Mouse (Mus musculus) liver, embryonic 12.5 days (tissue): ENCODE results near the gene Prkch. TPM values are rescaled to one million over a fixed set of nuclear protein-coding genes. Genes with fewer than 3 reads are reported as not detected.

ENCODE experiments used
- ATAC-seq: fragments of 200-750 bp; cut with Nextera tagmentation; 2 replicates; pipeline ENCODE4 v1.8.0; 2017; ENCODE audit warnings: moderate number of reproducible peaks, mild to moderate bottlenecking, moderate library complexity
- H3K27ac ChIP-seq: fragments of 300-500 bp; sonication (generic); 2 replicates; pipeline ENCODE4 v1.5.1; 2016; ENCODE audit warnings: mild to moderate bottlenecking
- H3K27me3 ChIP-seq: fragments of 300-500 bp; sonication (generic); replicated peaks from 2 replicates; pipeline ENCODE4 v1.6.1; 2016; ENCODE audit warnings: mild to moderate bottlenecking, moderate library complexity
- H3K36me3 ChIP-seq: fragments of 300-500 bp; sonication (generic); 2 replicates; pipeline ENCODE4 v1.6.1; 2016; ENCODE audit warnings: mild to moderate bottlenecking, moderate library complexity
- H3K4me1 ChIP-seq: fragments of 300-500 bp; sonication (generic); 2 replicates; pipeline ENCODE4 v1.6.1; 2016
- H3K4me2 ChIP-seq: fragments of 300-500 bp; sonication (generic); 2 replicates; pipeline ENCODE4 v1.6.1; 2016; ENCODE audit warnings: mild to moderate bottlenecking, moderate library complexity
- H3K4me3 ChIP-seq: fragments of 300-500 bp; sonication (generic); 2 replicates; pipeline ENCODE4 v1.5.1; 2016; ENCODE audit warnings: mild to moderate bottlenecking, moderate library complexity
- H3K9ac ChIP-seq: fragments of 300-500 bp; sonication (generic); 2 replicates; pipeline ENCODE4 v1.6.1; 2016; ENCODE audit warnings: mild to moderate bottlenecking, moderate library complexity
- H3K9me3 ChIP-seq: fragments of 300-500 bp; sonication (generic); replicated peaks from 2 replicates; pipeline ENCODE4 v1.6.1; 2016; ENCODE audit warnings: mild to moderate bottlenecking, moderate library complexity
- WGBS: fragments of 180-500 bp; shearing (Covaris S2); methylation state at CpG from one replicate; pipeline ENCODE4 v1.1.7; 2016; ENCODE audit not compliant: insufficient replicate concordance; 5-methylcytosine and 5-hydroxymethylcytosine counted together
- polyA plus RNA-seq: library from polyadenylated mRNA; unstranded; fragments of >200 nt; fragmentation: Nextera tagmentation; extraction: Ambion mirVana; gene quantifications from 2 replicates; pipeline ENCODE4 v1.2.1, GENCODE M21; 2016

Gene Prkch
- polyA plus RNA-seq, 1 experiment from 2014 or later, result 4.8 TPM

GRCm38 (mm10) chr12:73705097-73705690 is 120.6 kb downstream of the Prkch start:
- ATAC-seq, result no peak

GRCm38 (mm10) chr12:73708498-73708897 is 123.9 kb downstream of the Prkch start:
- no peak for ATAC-seq
- Histone ChIP-seq H3K9me3 (no peaks in the 10 kb centered on the region), H3K27me3 (no peaks in the 10 kb centered on the region; the same call in 1 of the 2 replicates), H3K4me1 (no peaks in the 10 kb centered on the region), H3K4me3 (no peak overlapping the region), H3K9ac (no peak overlapping the region), H3K4me2 (no peak overlapping the region), H3K36me3 (no peaks in the 10 kb centered on the region), H3K27ac (no peak overlapping the region)
- 51% methylated on average over 5 of the region's 5 CpGs for WGBS

More at GRCm38 (mm10) chr12:73705097-73705690, 120.6 kb downstream of the Prkch start:
- no peak overlapping the region for H3K9ac ChIP-seq
- H3K27me3 ChIP-seq, result no peaks in the 10 kb centered on the region
- H3K36me3 ChIP-seq, result no peaks in the 10 kb centered on the region
- WGBS, result 42% methylated on average over 7 of the region's 7 CpGs
- H3K27ac ChIP-seq, result no peak overlapping the region
- H3K4me1 ChIP-seq, result no peaks in the 10 kb centered on the region
- H3K4me3 ChIP-seq, result no peak overlapping the region
- no peaks in the 10 kb centered on the region for H3K9me3 ChIP-seq
- H3K4me2 ChIP-seq, result no peak overlapping the region

- Histone ChIP-seq H3K9ac (no peak overlapping the region), H3K27ac (no peak overlapping the region), H3K27me3 (no peaks in the 10 kb centered on the region; the same call in 1 of the 2 replicates), H3K4me1 (no peaks in the 10 kb centered on the region), H3K4me3 (no peak overlapping the region), H3K4me2 (no peak overlapping the region), H3K36me3 (no peaks in the 10 kb centered on the region), H3K9me3 (no peaks in the 10 kb centered on the region)
- ATAC-seq, result no peak
- WGBS, result 25% methylated on average over 8 of the region's 8 CpGs
Measured at GRCm38 (mm10) chr12:73708920-73709319, 124.3 kb downstream of the Prkch start.

- WGBS, result 61% methylated on average over 5 of the region's 5 CpGs
- no peaks in the 10 kb centered on the region; the same call in 1 of the 2 replicates for H3K27me3 ChIP-seq
- no peaks in the 10 kb centered on the region for H3K9me3 ChIP-seq
- no peak overlapping the region for H3K4me2 ChIP-seq
- no peak overlapping the region for H3K4me3 ChIP-seq
- H3K27ac ChIP-seq, result no peak overlapping the region
- ATAC-seq, result no peak
- H3K4me1 ChIP-seq, result no peaks in the 10 kb centered on the region
- H3K36me3 ChIP-seq, result no peaks in the 10 kb centered on the region
- no peak overlapping the region for H3K9ac ChIP-seq
Measured at GRCm38 (mm10) chr12:73710846-73711245, 126.2 kb downstream of the Prkch start.

- H3K27me3 ChIP-seq, result no peaks in the 10 kb centered on the region; the same call in 1 of the 2 replicates
- no peak for ATAC-seq
- no peak overlapping the region for H3K9ac ChIP-seq
- no peak overlapping the region for H3K4me3 ChIP-seq
- no peak overlapping the region for H3K4me2 ChIP-seq
- WGBS, result 41% methylated on average over 6 of the region's 6 CpGs
- no peaks in the 10 kb centered on the region for H3K9me3 ChIP-seq
- H3K36me3 ChIP-seq, result no peaks in the 10 kb centered on the region
- no peaks in the 10 kb centered on the region for H3K4me1 ChIP-seq
- H3K27ac ChIP-seq, result no peak overlapping the region
Measured at GRCm38 (mm10) chr12:73712122-73712521, 127.5 kb downstream of the Prkch start.

- H3K4me2 ChIP-seq, result no peak overlapping the region
- H3K9me3 ChIP-seq, result no peaks in the 10 kb centered on the region
- H3K4me1 ChIP-seq, result no peaks in the 10 kb centered on the region
- no peaks in the 10 kb centered on the region; the same call in 1 of the 2 replicates for H3K27me3 ChIP-seq
- no peak overlapping the region for H3K4me3 ChIP-seq
- no peaks in the 10 kb centered on the region for H3K36me3 ChIP-seq
- WGBS, result 74% methylated on average over 5 of the region's 5 CpGs
- ATAC-seq, result no peak
- H3K9ac ChIP-seq, result no peak overlapping the region
- H3K27ac ChIP-seq, result no peak overlapping the region
Measured at GRCm38 (mm10) chr12:73714589-73714988, 130.0 kb downstream of the Prkch start.

- ATAC-seq, result no peak
- no peak overlapping the region for H3K4me2 ChIP-seq
- WGBS, result 84% methylated on average over 2 of the region's 2 CpGs
- H3K4me1 ChIP-seq, result no peaks in the 10 kb centered on the region
- no peak overlapping the region for H3K27ac ChIP-seq
- H3K9ac ChIP-seq, result no peak overlapping the region
- no peak overlapping the region for H3K4me3 ChIP-seq
- H3K36me3 ChIP-seq, result no peaks in the 10 kb centered on the region
- H3K27me3 ChIP-seq, result no peaks in the 10 kb centered on the region; the same call in 1 of the 2 replicates
- no peaks in the 10 kb centered on the region for H3K9me3 ChIP-seq
Measured at GRCm38 (mm10) chr12:73715331-73715730, 130.7 kb downstream of the Prkch start.

- 67% methylated on average over 21 of the region's 21 CpGs for WGBS
- no peaks in the 10 kb centered on the region for H3K4me1 ChIP-seq
Measured at GRCm38 (mm10) chr12:73715954-73716731, 131.5 kb downstream of the Prkch start.

GRCm38 (mm10) chr12:73718036-73718435 is 133.4 kb downstream of the Prkch start:
- Histone ChIP-seq H3K9me3 (no peaks in the 10 kb centered on the region), H3K4me2 (no peak overlapping the region), H3K9ac (no peak overlapping the region), H3K27me3 (no peaks in the 10 kb centered on the region), H3K4me3 (no peak overlapping the region), H3K27ac (no peak overlapping the region), H3K4me1 (no peaks in the 10 kb centered on the region), H3K36me3 (no peaks in the 10 kb centered on the region)
- ATAC-seq, result no peak
- WGBS, result 73% methylated on average over 10 of the region's 10 CpGs

More at GRCm38 (mm10) chr12:73715954-73716731, 131.5 kb downstream of the Prkch start:
- Histone ChIP-seq H3K4me3 (no peak overlapping the region), H3K27ac (no peak overlapping the region), H3K36me3 (no peaks in the 10 kb centered on the region), H3K9ac (no peak overlapping the region), H3K4me2 (no peak overlapping the region), H3K9me3 (no peaks in the 10 kb centered on the region), H3K27me3 (no peaks in the 10 kb centered on the region)
- no peak for ATAC-seq

GRCm38 (mm10) chr12:73719816-73720215 is 135.2 kb downstream of the Prkch start:
- no peak for ATAC-seq
- Histone ChIP-seq H3K9ac (no peak overlapping the region), H3K27me3 (no peaks in the 10 kb centered on the region)

GRCm38 (mm10) chr12:73720466-73720865 is 135.9 kb downstream of the Prkch start:
- WGBS, result 72% methylated on average over 2 of the region's 2 CpGs
- no peak overlapping the region for H3K4me2 ChIP-seq
- no peak overlapping the region for H3K4me3 ChIP-seq
- no peak overlapping the region for H3K27ac ChIP-seq
- H3K9me3 ChIP-seq, result no peaks in the 10 kb centered on the region
- no peaks in the 10 kb centered on the region for H3K4me1 ChIP-seq
- no peak for ATAC-seq
- H3K9ac ChIP-seq, result no peak overlapping the region
- no peaks in the 10 kb centered on the region for H3K27me3 ChIP-seq
- no peaks in the 10 kb centered on the region for H3K36me3 ChIP-seq

More at GRCm38 (mm10) chr12:73719816-73720215, 135.2 kb downstream of the Prkch start:
- Histone ChIP-seq H3K4me3 (no peak overlapping the region), H3K9me3 (no peaks in the 10 kb centered on the region), H3K4me1 (no peaks in the 10 kb centered on the region), H3K27ac (no peak overlapping the region), H3K4me2 (no peak overlapping the region), H3K36me3 (no peaks in the 10 kb centered on the region)

GRCm38 (mm10) chr12:73722060-73722459 is 137.5 kb downstream of the Prkch start:
- no peaks in the 10 kb centered on the region for H3K9me3 ChIP-seq
- no peaks in the 10 kb centered on the region for H3K27me3 ChIP-seq
- no peaks in the 10 kb centered on the region for H3K36me3 ChIP-seq
- 67% methylated on average over 3 of the region's 3 CpGs for WGBS
- H3K4me2 ChIP-seq, result no peak overlapping the region
- H3K4me3 ChIP-seq, result no peak overlapping the region
- no peak for ATAC-seq
- H3K9ac ChIP-seq, result no peak overlapping the region
- H3K4me1 ChIP-seq, result no peaks in the 10 kb centered on the region
- no peak overlapping the region for H3K27ac ChIP-seq
